Mouse (Mus musculus) stomach, embryonic 14.5 days (tissue): ENCODE results near the gene Olfr191. TPM values are rescaled to one million over a fixed set of nuclear protein-coding genes. Genes with fewer than 3 reads are reported as not detected.
"Not testable (repeated sequence)": the region's sequence is repeated elsewhere in the genome, so short reads cannot be mapped to it uniquely, and the experiment has no call there.

Experiments
- ATAC-seq: fragments of 200-750 bp; cut with Nextera tagmentation; 2 replicates; pipeline ENCODE4 v1.8.0; 2017; ENCODE audit warnings: low read depth, moderate TSS enrichment; ENCODE audit not compliant: insufficient number of reproducible peaks, insufficient read depth, low FRiP score
- H3K27ac ChIP-seq: fragments of 300-500 bp; sonication (generic); 2 replicates; pipeline ENCODE4 v1.5.1; 2014; ENCODE audit warnings: mild to moderate bottlenecking, low read length, moderate library complexity, mixed read lengths
- H3K27me3 ChIP-seq: fragments of 300-500 bp; sonication (generic); 2 replicates; pipeline ENCODE4 v1.6.1; 2014; ENCODE audit warnings: low read length, control low read depth, mixed read lengths; ENCODE audit not compliant: control insufficient read depth, insufficient read depth
- H3K36me3 ChIP-seq: fragments of 300-500 bp; sonication (generic); 2 replicates; pipeline ENCODE4 v1.6.1; 2014; ENCODE audit warnings: mild to moderate bottlenecking, control low read depth, low read length, moderate library complexity, mixed read lengths; ENCODE audit not compliant: control insufficient read depth, insufficient read depth
- H3K4me1 ChIP-seq: fragments of 300-500 bp; sonication (generic); 2 replicates; pipeline ENCODE4 v1.6.1; 2014; ENCODE audit warnings: low read length, control low read depth, mixed read lengths; ENCODE audit not compliant: control insufficient read depth, insufficient read depth
- H3K4me2 ChIP-seq: fragments of 300-500 bp; sonication (generic); replicated peaks from 2 replicates; pipeline ENCODE4 v1.6.1; 2014; ENCODE audit warnings: low read depth, low read length, control low read depth
- H3K4me3 ChIP-seq: fragments of 300-500 bp; sonication (generic); 2 replicates; pipeline ENCODE4 v1.5.1; 2014; ENCODE audit warnings: low read depth, low read length, control low read depth
- H3K9ac ChIP-seq: fragments of 300-500 bp; sonication (generic); replicated peaks from 2 replicates; pipeline ENCODE4 v1.6.1; 2014; ENCODE audit warnings: low read depth, mild to moderate bottlenecking, control low read depth, low read length, moderate library complexity, mixed read lengths
- H3K9me3 ChIP-seq: fragments of 300-500 bp; sonication (generic); 2 replicates; pipeline ENCODE4 v1.6.1; 2016; ENCODE audit warnings: low read depth, low read length, control low read depth; ENCODE audit not compliant: control insufficient read depth
- WGBS: fragments of 180-500 bp; shearing (Covaris S2); extraction: QIAGEN DNeasy Blood & Tissue Kit; methylation state at CpG from one replicate; pipeline ENCODE4 v1.1.7; 2014; 5-methylcytosine and 5-hydroxymethylcytosine counted together
- polyA plus RNA-seq: library from polyadenylated mRNA; unstranded; fragments of >200 nt; fragmentation: Nextera tagmentation; extraction: Ambion mirVana; gene quantifications from 2 replicates; pipeline ENCODE4 v1.2.1, GENCODE M21; 2014

The Olfr191 gene
- polyA plus RNA-seq, 1 experiment from 2014 or later, result not detected

DNA sequence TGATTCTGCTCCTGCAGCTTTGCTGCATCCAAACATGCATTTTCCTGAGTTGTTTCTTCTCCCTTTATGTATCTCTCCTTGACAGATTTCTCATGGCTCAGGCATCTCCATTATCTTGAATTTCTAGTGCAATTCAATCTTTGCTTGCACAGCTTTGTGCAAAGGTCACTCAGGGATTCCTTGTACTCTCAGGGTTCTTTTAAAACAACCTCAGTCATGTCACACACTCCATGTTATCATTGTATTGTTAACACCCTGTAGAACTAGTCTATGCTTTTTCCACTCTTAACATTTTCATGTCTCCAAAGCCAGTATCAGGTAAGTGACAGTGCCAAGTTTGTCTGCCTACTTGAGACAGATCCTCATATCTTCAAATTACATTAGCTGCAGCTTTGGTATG is 17.9 kb downstream of the Olfr191 start:
- Histone ChIP-seq H3K9me3 (no peaks in the 10 kb centered on the region), H3K36me3 (no peaks in the 10 kb centered on the region), H3K27me3 (no peaks in the 10 kb centered on the region), H3K4me1 (no peaks in the 10 kb centered on the region), H3K9ac (no peak overlapping the region), H3K27ac (no peak overlapping the region), H3K4me3 (no peak overlapping the region), H3K4me2 (no peak overlapping the region)
- no peak for ATAC-seq

DNA sequence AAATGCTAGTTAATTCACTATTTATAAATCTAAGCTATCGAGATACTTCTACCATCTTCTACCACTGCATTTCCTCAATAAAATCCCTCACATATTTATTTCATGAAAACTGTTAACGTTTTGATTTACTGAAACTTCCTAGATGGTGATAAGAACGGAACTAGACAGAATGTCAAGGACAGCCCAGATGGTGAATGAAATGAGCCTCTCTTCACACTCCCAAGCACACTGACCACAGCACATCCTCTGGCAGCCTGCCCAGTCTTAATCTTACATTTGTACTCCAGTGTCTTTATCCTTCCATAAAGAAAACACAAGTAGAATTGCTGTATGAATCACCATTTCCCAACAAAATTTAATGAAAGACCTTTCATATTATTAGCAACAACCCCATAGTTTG is 27.2 kb downstream of the Olfr191 start:
- H3K4me2 ChIP-seq, H3K27me3 ChIP-seq, ATAC-seq, H3K4me3 ChIP-seq, H3K4me1 ChIP-seq, H3K36me3 ChIP-seq, H3K9me3 ChIP-seq, H3K27ac ChIP-seq, H3K9ac ChIP-seq: not testable (repeated sequence)
- WGBS, result 48% methylated on average over 3 of the region's 3 CpGs

DNA sequence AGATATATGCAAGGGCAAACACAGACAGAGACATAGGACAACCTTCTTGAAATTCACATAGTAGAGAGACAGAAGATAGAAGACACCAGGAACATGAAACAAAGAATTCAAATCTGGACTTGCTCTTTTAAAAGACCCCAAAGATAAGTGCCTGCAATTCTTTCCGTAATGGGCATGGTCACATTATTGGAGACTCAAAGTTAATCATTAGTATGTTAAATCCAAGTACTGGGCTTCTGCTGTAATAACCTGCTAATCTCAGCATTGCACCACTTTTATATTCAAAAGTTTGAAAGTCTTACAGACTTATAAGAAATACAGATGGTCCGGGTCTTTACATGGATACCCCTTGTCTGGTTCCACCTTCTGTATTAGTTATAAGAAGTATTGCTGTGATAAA is 40.3 kb downstream of the Olfr191 start:
- H3K4me2 ChIP-seq, H3K27ac ChIP-seq, H3K9ac ChIP-seq, H3K27me3 ChIP-seq, H3K9me3 ChIP-seq, ATAC-seq, H3K36me3 ChIP-seq, H3K4me1 ChIP-seq, H3K4me3 ChIP-seq: not testable (repeated sequence)
- 91% methylated on average over 2 of the region's 2 CpGs for WGBS

- no peak overlapping the region for H3K27ac ChIP-seq
- H3K9ac ChIP-seq, result no peak overlapping the region
- no peaks in the 10 kb centered on the region for H3K9me3 ChIP-seq
- 72% methylated on average over 1 of the region's 1 CpGs for whole genome bisulfite sequencing
- no peaks in the 10 kb centered on the region for H3K4me1 ChIP-seq
- no peaks in the 10 kb centered on the region for H3K27me3 ChIP-seq
- H3K36me3 ChIP-seq, result no peaks in the 10 kb centered on the region
- H3K4me2 ChIP-seq, result no peak overlapping the region
- no peak overlapping the region for H3K4me3 ChIP-seq
- ATAC-seq, result no peak
These were observed 40.8 kb downstream of the Olfr191 start for GRCm38 (mm10) chr16:59048860-59049259.

DNA sequence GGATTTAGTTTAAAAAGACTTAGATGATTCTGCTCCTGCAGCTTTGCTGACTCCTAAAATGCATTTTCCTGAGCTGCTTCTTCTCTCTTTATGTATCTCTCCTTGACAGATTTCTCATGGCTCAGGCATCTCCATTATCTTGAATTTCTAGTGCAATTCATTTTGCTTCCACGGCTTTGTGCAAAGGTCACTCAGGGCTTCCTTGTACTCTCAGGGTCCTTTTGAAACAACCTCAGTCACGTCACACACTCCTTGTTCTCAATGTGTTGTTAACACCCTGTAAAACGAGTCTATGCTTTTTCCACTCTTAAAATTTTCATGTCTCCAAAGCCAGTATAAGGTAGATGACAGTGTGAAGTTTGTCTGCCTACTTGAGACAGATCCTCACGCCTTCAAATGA is 42.0 kb downstream of the Olfr191 start:
- Histone ChIP-seq H3K9me3 (no peaks in the 10 kb centered on the region), H3K4me3 (no peak overlapping the region), H3K27me3 (no peaks in the 10 kb centered on the region), H3K9ac (no peak overlapping the region), H3K4me2 (no peak overlapping the region), H3K4me1 (no peaks in the 10 kb centered on the region), H3K27ac (no peak overlapping the region), H3K36me3 (no peaks in the 10 kb centered on the region)
- 69% methylated on average over 4 of the region's 4 CpGs for WGBS
- ATAC-seq, result no peak

DNA sequence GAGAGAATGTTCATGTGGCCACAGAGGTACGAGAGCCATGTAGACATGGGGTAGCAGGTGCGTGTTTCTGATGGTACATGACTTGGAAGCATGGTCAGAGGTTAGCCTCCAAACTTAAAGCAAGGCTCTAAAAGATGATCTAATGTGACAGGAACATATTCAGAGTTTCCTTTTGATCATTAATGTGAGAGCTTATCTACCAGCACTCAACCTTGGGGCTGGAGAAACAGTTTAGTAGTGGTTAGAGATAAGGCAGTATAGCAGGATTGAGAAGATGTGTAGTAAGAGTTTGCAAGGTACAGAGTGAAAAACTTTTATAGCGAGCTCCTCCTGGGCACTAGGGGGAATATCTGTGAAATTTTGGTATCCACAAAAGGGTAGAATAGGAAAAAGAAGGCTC is 43.8 kb downstream of the Olfr191 start:
- no peaks in the 10 kb centered on the region for H3K27me3 ChIP-seq
- no peaks in the 10 kb centered on the region for H3K4me1 ChIP-seq
- H3K9me3 ChIP-seq, result no peaks in the 10 kb centered on the region
- no peak overlapping the region for H3K4me3 ChIP-seq
- H3K4me2 ChIP-seq, result no peak overlapping the region
- no peak overlapping the region for H3K9ac ChIP-seq
- no peaks in the 10 kb centered on the region for H3K36me3 ChIP-seq
- ATAC-seq, result no peak
- H3K27ac ChIP-seq, result no peak overlapping the region
- WGBS, result 78% methylated on average over 3 of the region's 3 CpGs

DNA sequence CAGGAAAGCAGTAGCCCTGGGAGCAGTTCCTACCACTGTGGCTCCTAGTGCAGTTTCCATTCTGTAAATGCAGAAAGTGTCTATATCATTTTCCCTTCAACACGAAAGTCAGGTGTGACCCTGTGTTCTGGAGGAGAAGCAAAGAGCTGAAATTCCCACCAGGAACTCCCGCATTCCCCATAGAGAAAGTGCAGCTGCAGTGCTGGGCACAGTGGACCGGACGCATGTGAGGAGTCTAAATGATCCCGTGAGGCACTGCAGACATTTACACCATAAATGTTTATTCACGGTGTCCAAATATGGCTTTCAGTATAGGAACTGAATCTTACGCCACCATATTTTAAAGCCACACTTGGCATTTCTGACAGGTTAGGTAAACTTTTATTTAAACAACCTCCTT is 49.9 kb downstream of the Olfr191 start, which contains the start of gene Olfr187:
Gene Olfr187 (minus strand): TSS at position 58 of the 400 bp plus-strand sequence.
- peak within 1 kb of the TSS; percentile 8; the same call in 1 of the 2 replicates for H3K4me2 ChIP-seq
- H3K27me3 ChIP-seq, result no peaks in the 10 kb centered on the region
- no peaks in the 10 kb centered on the region for H3K36me3 ChIP-seq
- H3K4me1 ChIP-seq, result no peaks in the 10 kb centered on the region
- no peak within 1 kb of the TSS for H3K4me3 ChIP-seq
- 45% methylated on average over 7 of the region's 7 CpGs for WGBS
- no peaks in the 10 kb centered on the region for H3K9me3 ChIP-seq
- no peak within 1 kb of the TSS for H3K9ac ChIP-seq
- H3K27ac ChIP-seq, result 0 out of 2 replicates have a peak within 1 kb of the TSS, but pooled peaks have one; percentile 39
- peak; percentile 69; the same call in 1 of the 2 replicates for ATAC-seq

Other genes starting within 250 kb of the Olfr191 start
- gene Olfr177, start 215.1 kb downstream of the Olfr191 start, polyA plus RNA-seq, result not detected in 2 replicates
- not detected in 2 replicates for gene Olfr178, start 197.8 kb downstream of the Olfr191 start, polyA plus RNA-seq
- not detected in 2 replicates for gene Olfr181, start 161.1 kb downstream of the Olfr191 start, polyA plus RNA-seq
- not detected in 2 replicates for gene Olfr180, start 160.4 kb downstream of the Olfr191 start, polyA plus RNA-seq
- gene Olfr183, start 94.5 kb downstream of the Olfr191 start, polyA plus RNA-seq, result not detected in 2 replicates
- gene Olfr186, start 59.5 kb downstream of the Olfr191 start, polyA plus RNA-seq, result 0.17 TPM in 1 of 2 replicates, not detected in the other
- 0.43 and 0.53 TPM in 2 replicates for gene Olfr187, start 50.1 kb downstream of the Olfr191 start, polyA plus RNA-seq
- not detected in 2 replicates for gene Olfr190, start 11.8 kb downstream of the Olfr191 start, polyA plus RNA-seq
- not detected in 2 replicates for gene Olfr193, start 22.1 kb upstream of the Olfr191 start, polyA plus RNA-seq
- not detected in 2 replicates for gene Olfr194, start 31.2 kb upstream of the Olfr191 start, polyA plus RNA-seq
- gene Olfr195, start 57.2 kb upstream of the Olfr191 start, polyA plus RNA-seq, result not detected in 2 replicates
- gene Olfr196, start 80.6 kb upstream of the Olfr191 start, polyA plus RNA-seq, result not detected in 2 replicates
- not detected in 2 replicates for gene Olfr198, start 113.7 kb upstream of the Olfr191 start, polyA plus RNA-seq
- not detected in 2 replicates for gene Olfr199, start 129.9 kb upstream of the Olfr191 start, polyA plus RNA-seq
- not detected in 2 replicates for gene Olfr201, start 182.8 kb upstream of the Olfr191 start, polyA plus RNA-seq
- not detected in 2 replicates for gene Olfr202, start 197.0 kb upstream of the Olfr191 start, polyA plus RNA-seq
- not detected in 2 replicates for gene Olfr203, start 209.1 kb upstream of the Olfr191 start, polyA plus RNA-seq
- not detected in 2 replicates for gene Olfr204, start 228.4 kb upstream of the Olfr191 start, polyA plus RNA-seq
- gene Olfr205, start 241.3 kb upstream of the Olfr191 start, polyA plus RNA-seq, result not detected in 2 replicates